Mouse (Mus musculus): ENCODE measurements around the gene Pigs. TPM values are rescaled to one million over a fixed set of nuclear protein-coding genes. Genes with fewer than 3 reads are reported as not detected.

The Pigs gene
- 83.9 and 85.7 TPM in 2 replicates for polyA plus RNA-seq (2015; fragmentation: Nextera tagmentation; extraction: Ambion mirVana)

DNA sequence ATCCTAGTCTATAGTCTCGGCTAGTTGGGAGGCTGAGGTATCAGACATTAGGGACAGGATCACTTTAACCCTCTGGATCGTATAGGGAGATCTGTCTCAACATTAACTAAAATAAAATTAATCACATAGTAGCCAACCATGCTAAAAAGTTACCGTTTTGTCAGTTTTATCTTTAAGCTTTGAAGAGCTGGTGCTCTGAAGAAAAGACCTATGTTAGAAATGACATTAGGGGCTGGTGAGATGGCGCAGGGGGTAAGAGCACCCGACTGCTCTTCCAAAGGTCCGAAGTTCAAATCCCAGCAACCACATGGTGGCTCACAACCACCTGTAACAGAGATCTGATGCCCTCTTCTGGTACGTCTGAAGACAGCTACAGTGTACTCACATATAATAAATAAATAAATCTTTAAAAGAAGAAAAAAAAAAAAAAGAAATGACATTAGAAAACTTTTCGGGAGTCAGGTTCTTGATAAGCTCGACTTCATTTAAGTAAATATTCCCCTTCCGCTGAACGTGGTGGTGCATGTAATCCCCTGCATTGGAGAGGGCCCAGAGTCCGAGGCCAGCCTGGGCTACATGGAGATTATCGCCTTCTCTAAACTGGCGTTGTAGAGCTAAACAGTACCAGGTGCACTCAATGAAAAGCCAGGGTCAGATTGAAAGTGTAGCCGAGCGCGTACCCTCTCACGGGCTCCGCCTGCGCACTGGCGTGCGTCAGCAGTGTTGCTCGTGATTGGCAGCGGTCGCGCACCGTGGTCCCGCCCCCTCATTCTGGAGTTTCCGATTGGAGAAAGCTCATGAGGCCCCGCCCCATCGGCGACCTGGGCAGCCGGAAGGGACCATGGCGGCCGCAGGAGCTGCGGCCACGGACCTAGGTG lies at the start of gene Pigs:
Gene Pigs, plus strand, starts transcription at position 782 of the 878 bp plus-strand sequence.
- H3K9me3 ChIP-seq, result no peaks in the 10 kb centered on the region
- peak; percentile 94 for ATAC-seq (ENCODE audit: insufficient number of reproducible peaks, low FRiP score, low TSS enrichment, low read depth)
- H3K27ac ChIP-seq, result peak within 1 kb of the TSS; percentile 75
- H3K36me3 ChIP-seq, result peaks cover 5% of the 10 kb centered on the region
- no peaks in the 10 kb centered on the region for H3K27me3 ChIP-seq
- H3K4me2 ChIP-seq, result peak within 1 kb of the TSS; percentile 78
- H3K9ac ChIP-seq, result peak within 1 kb of the TSS; percentile 77
- WGBS, result 13% methylated on average over 37 of the region's 37 CpGs
- peak within 1 kb of the TSS; percentile 89 for H3K4me3 ChIP-seq
- H3K4me1 ChIP-seq, result peaks cover 15% of the 10 kb centered on the region

DNA sequence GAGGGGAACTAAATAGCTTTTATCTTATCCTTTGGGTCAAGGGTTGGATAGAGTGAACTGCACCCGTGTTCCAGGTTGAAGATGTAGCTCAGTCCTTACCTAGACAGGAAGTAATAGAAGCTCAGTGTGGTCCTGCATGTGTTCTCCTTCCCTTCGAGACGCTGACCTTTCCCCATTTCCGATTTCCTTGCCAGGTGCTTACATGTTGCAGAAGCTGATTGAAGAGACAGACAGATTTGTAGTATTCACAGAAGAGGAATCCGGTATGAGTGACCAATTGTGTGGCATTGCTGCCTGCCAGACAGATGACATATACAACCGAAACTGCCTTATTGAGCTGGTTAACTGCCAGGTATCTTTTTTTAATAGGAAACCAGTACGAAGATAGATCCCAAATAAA lies 49.4 kb upstream of the Pigs start:
- Histone ChIP-seq H3K9ac (no peak overlapping the region), H3K27ac (no peak overlapping the region), H3K4me3 (no peak overlapping the region), H3K9me3 (no peaks in the 10 kb centered on the region), H3K27me3 (no peaks in the 10 kb centered on the region), H3K36me3 (peaks cover 95% of the 10 kb centered on the region), H3K4me1 (no peaks in the 10 kb centered on the region), H3K4me2 (no peak overlapping the region)
- no peak for ATAC-seq (ENCODE audit: insufficient number of reproducible peaks, low FRiP score, low TSS enrichment, low read depth)
- WGBS, result 88% methylated on average over 7 of the region's 7 CpGs

DNA sequence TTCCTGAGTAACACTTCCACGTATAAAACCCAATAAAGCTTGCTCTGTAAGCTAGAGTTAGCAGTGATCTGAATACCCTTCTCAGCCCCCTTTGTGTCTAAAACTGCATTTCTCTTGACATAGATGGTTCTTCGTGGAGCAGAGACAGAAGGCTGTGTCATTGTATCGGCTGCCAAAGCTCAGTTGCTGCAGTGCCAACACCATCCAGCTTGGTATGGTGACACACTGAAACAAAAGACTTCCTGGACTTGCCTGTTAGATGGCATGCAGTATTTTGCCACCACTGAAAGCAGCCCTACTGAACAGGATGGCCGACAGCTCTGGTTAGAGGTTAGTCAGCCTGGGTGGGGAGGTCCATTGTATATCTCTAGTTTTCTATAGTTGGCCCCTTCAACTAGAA lies 48.6 kb upstream of the Pigs start:
- Histone ChIP-seq H3K4me1 (no peaks in the 10 kb centered on the region), H3K36me3 (peaks cover 95% of the 10 kb centered on the region), H3K4me3 (no peak overlapping the region), H3K9me3 (no peaks in the 10 kb centered on the region), H3K27ac (no peak overlapping the region), H3K27me3 (no peaks in the 10 kb centered on the region), H3K4me2 (no peak overlapping the region), H3K9ac (no peak overlapping the region)
- 93% methylated on average over 4 of the region's 4 CpGs for WGBS
- no peak for ATAC-seq (ENCODE audit: insufficient number of reproducible peaks, low FRiP score, low TSS enrichment, low read depth)

DNA sequence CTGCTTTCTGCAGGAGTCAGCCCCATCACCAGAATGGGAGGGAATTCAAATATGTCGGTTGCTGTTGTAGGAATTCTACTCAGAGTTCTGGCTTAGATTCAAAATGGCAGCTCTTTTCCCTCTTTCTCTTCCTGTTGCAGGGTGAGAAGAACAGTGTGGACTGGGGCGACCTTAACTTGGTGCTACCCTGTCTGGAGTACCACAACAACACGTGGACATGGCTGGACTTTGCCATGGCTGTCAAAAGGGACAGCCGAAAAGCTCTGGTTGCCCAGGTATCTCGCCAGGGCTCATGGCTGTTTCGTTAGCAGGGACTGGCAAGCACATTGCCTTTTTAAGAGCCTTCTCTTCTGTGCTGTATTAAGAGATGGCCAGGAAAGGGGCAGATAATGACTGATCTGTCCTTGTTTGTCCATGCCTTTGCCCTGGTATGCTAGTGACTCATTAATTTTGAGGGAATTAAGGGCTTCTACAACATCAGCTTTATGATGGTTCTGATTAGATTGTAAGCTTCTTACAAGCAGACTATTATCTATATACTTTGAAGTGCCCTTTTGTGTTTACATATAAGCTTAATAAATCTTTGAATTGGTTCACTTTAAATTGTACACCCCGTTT lies 39.0 kb upstream of the Pigs start:
- Histone ChIP-seq H3K4me1 (no peaks in the 10 kb centered on the region), H3K9me3 (no peaks in the 10 kb centered on the region), H3K27ac (no peak overlapping the region), H3K36me3 (peaks cover 76% of the 10 kb centered on the region), H3K27me3 (no peaks in the 10 kb centered on the region), H3K4me2 (no peak overlapping the region), H3K4me3 (no peak overlapping the region), H3K9ac (no peak overlapping the region)
- 90% methylated on average over 7 of the region's 7 CpGs for WGBS
- ATAC-seq (ENCODE audit: insufficient number of reproducible peaks, low FRiP score, low TSS enrichment, low read depth), result no peak

DNA sequence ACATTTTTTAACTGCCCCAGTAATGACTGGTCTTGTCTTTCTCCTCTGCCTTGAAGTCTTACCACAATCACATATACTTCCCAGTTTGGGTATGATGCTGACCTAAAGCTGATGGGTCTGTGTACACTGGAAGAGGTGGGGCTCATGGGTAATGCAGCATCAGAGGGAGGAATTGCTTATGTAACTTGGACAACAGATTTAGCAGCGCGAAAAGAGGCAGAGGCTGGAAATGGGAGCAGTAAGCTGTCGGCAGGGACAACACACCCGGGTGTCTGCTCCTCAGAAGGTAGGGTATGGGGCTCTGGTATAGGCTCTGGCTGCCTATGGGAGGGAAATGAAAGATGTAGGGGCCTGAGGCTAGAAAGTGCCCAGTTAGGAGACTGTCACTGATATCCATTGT lies 37.6 kb upstream of the Pigs start, which contains the start of gene BC030499:
Gene BC030499, plus strand, starts transcription at position 188 of the 400 bp plus-strand sequence.
- H3K4me1 ChIP-seq, result no peaks in the 10 kb centered on the region
- H3K4me2 ChIP-seq, result no peak within 1 kb of the TSS
- no peak within 1 kb of the TSS for H3K27ac ChIP-seq
- H3K9ac ChIP-seq, result no peak within 1 kb of the TSS
- no peaks in the 10 kb centered on the region for H3K9me3 ChIP-seq
- no peaks in the 10 kb centered on the region for H3K27me3 ChIP-seq
- H3K4me3 ChIP-seq, result no peak within 1 kb of the TSS
- 93% methylated on average over 4 of the region's 4 CpGs for WGBS
- ATAC-seq (ENCODE audit: insufficient number of reproducible peaks, low FRiP score, low TSS enrichment, low read depth), result no peak
- H3K36me3 ChIP-seq, result peaks cover 62% of the 10 kb centered on the region

DNA sequence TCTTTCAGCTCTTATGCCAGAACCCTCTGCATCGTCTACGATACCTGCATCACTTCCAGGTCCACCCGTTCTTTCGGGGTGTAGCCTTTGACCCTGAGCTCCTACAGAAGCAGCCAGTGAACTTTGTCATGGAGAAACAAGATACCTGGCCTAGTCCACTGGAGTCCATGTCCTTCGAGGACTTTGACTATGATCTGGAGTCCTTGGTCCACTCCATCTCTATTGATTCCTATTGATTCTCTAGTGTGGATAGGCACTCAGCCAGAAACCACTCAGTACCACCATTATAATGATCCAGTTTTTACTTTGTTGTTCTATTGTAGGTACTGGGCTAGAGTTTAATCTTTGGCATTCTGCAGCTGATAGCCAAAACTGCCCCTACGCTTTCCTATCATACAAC lies 33.6 kb upstream of the Pigs start:
- WGBS, result 95% methylated on average over 6 of the region's 6 CpGs
- H3K27ac ChIP-seq, result no peak overlapping the region
- no peaks in the 10 kb centered on the region for H3K4me1 ChIP-seq
- H3K9ac ChIP-seq, result no peak overlapping the region
- ATAC-seq (ENCODE audit: insufficient number of reproducible peaks, low FRiP score, low TSS enrichment, low read depth), result no peak
- peaks cover 26% of the 10 kb centered on the region for H3K36me3 ChIP-seq
- no peaks in the 10 kb centered on the region for H3K27me3 ChIP-seq
- H3K9me3 ChIP-seq, result no peaks in the 10 kb centered on the region
- no peak overlapping the region for H3K4me2 ChIP-seq
- H3K4me3 ChIP-seq, result no peak overlapping the region

DNA sequence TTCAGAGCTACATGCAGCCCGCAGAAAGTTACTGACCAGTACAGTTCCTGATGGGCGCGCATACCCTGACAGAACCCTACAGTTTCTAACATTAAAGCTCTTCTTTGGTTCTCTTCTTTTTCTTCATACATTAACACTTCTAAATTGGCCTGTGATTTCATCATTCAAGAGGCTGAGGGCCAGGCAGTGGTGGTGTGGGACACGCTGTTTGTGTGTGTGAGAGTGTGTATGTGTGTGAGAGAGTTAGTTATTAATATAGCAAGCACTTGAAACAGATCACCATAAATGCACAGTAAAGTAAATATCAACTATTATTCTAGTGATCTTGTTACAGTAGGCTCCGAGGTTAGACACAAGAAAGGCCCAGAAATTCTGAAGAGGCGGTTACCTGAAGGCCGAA lies 27.3 kb upstream of the Pigs start:
- WGBS, result 59% methylated on average over 7 of the region's 7 CpGs
- peak overlapping the region; percentile 44 for H3K27ac ChIP-seq
- 0 out of 2 replicates have a peak overlapping the region, but pooled peaks have one; percentile 50 for H3K9ac ChIP-seq
- peaks cover 24% of the 10 kb centered on the region for H3K36me3 ChIP-seq
- no peak for ATAC-seq (ENCODE audit: insufficient number of reproducible peaks, low FRiP score, low TSS enrichment, low read depth)
- H3K4me2 ChIP-seq, result peak overlapping the region; percentile 89
- peak overlapping the region; percentile 70 for H3K4me3 ChIP-seq
- no peaks in the 10 kb centered on the region for H3K9me3 ChIP-seq
- H3K27me3 ChIP-seq, result no peaks in the 10 kb centered on the region
- peaks cover 10% of the 10 kb centered on the region for H3K4me1 ChIP-seq

DNA sequence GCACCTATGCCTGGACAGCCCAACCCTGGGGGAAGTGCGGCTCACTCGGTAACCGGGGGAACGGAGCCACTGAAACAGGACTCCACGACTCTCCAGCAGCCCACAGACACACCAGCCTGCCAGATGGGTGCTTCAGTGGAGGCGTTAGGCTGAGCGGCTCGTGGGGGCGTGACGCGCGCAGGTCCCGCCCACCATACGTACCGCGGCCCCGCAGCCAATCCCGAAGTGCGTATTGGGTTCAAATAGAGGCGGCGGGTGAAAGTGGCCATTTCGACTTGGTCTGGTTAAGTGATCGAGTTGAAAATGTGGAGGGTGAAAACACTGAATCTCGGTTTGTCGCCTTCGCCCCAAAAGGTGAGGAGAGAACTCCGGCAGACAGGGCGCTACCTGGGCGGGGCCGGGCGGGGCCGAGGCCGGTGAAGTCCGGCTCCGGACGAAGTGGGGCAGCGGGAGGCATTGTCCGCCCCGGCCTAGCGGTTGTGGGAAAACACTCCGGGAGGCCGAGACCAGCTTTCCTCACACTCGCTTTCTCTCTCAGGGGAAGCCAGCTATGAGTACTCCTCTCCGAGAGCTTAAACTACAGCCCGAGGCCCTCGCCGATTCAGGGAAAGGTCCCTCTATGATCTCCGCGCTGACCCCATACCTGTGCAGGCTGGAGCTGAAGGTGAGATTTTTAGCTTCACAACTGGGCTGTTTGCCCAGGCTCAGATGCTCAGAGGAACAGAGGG lies 26.7 kb upstream of the Pigs start, which contains the start of gene Spag5:
Gene Spag5, plus strand, starts transcription at position 173 of the 728 bp plus-strand sequence.
- H3K27me3 ChIP-seq, result no peaks in the 10 kb centered on the region
- H3K27ac ChIP-seq, result peak within 1 kb of the TSS; percentile 61
- ATAC-seq (ENCODE audit: insufficient number of reproducible peaks, low FRiP score, low TSS enrichment, low read depth), result peak; percentile 98
- WGBS, result under 1% methylated on average over 49 of the region's 49 CpGs
- H3K4me3 ChIP-seq, result peak within 1 kb of the TSS; percentile 70
- peak within 1 kb of the TSS; percentile 89 for H3K4me2 ChIP-seq
- H3K9ac ChIP-seq, result peak within 1 kb of the TSS; percentile 50
- H3K9me3 ChIP-seq, result no peaks in the 10 kb centered on the region
- H3K4me1 ChIP-seq, result peaks cover 10% of the 10 kb centered on the region
- peaks cover 24% of the 10 kb centered on the region for H3K36me3 ChIP-seq

DNA sequence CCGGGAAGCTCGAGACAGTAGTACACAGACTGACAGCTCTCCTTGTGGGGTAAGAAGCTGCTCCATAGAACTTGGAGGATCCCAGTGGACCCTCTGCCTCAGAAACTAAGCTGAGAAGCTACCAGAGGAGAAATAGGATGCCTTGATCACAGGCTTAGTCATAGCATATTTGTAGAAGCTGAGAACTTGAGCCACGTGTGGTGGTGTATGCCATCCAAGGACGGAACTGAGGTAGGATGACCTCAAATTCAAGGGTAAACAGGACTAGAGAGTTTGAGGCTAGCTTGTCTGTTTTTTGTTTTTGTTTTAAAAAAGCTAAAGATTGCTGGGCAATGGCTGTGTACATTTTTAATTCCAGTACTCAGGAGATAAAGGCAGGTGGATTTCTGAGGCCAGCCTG lies 22.9 kb upstream of the Pigs start:
- H3K9ac ChIP-seq, result no peak overlapping the region
- peaks cover 10% of the 10 kb centered on the region for H3K4me1 ChIP-seq
- no peaks in the 10 kb centered on the region for H3K9me3 ChIP-seq
- WGBS, result 87% methylated on average over 4 of the region's 4 CpGs
- H3K4me3 ChIP-seq, result no peak overlapping the region
- H3K36me3 ChIP-seq, result peaks cover 46% of the 10 kb centered on the region
- no peak for ATAC-seq (ENCODE audit: insufficient number of reproducible peaks, low FRiP score, low TSS enrichment, low read depth)
- H3K27ac ChIP-seq, result no peak overlapping the region
- no peaks in the 10 kb centered on the region for H3K27me3 ChIP-seq
- no peak overlapping the region for H3K4me2 ChIP-seq

DNA sequence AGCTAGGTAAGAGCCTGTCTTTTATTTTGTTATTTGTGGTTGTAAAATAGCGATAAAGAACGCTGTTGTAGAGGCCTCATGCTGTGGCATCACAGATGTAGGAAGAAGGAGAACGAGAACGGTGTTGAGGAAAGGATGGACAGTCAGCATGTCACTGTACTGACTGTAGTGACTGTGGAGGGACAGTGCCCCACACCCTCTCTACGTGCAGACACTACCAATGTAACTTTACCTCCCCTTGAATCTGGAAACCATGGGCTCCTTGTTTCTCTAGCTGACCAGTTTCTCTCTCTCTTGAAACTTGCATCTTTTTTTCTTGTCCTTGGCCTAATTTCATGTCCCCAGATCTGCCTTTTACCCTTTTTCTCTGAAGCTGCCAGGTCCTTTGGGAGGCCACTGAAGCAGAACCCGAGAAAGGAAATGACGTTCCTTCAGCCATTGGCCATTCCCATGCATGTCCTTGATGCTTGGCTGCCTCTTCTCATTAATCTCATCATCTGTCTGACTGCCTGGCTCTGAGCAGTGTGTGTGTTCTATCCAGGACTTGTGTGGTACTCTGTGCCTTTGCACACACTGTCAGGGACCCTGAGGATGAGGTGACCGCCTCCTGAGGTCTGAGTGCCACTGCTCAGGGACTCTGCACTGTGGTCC lies 17.2 kb upstream of the Pigs start:
- Histone ChIP-seq H3K36me3 (peaks cover 68% of the 10 kb centered on the region), H3K27me3 (no peaks in the 10 kb centered on the region), H3K27ac (no peak overlapping the region), H3K4me1 (no peaks in the 10 kb centered on the region), H3K9me3 (no peaks in the 10 kb centered on the region), H3K9ac (no peak overlapping the region), H3K4me3 (no peak overlapping the region), H3K4me2 (no peak overlapping the region)
- 88% methylated on average over 8 of the region's 8 CpGs for WGBS
- no peak for ATAC-seq (ENCODE audit: insufficient number of reproducible peaks, low FRiP score, low TSS enrichment, low read depth)

DNA sequence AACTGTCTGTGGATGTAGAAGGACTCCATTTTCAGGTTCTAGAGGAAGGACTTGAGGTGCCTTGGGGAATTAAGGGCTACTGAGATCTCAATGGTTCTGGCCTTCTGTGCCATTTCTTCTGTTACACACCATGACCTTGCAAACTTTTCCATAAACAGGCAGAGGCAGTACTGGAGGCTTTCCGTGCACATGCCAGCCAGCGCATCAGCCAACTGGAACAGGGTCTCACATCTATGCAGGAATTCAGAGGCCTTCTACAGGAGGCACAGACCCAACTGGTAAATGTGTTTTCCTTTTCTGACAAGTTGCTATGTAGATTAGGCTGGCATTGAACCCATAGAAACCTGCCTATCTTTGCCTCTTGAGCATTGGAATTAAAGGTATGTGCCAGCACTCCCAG lies 14.6 kb upstream of the Pigs start:
- no peaks in the 10 kb centered on the region for H3K27me3 ChIP-seq
- H3K36me3 ChIP-seq, result peaks cover 82% of the 10 kb centered on the region
- H3K4me2 ChIP-seq, result no peak overlapping the region
- no peaks in the 10 kb centered on the region for H3K9me3 ChIP-seq
- ATAC-seq (ENCODE audit: insufficient number of reproducible peaks, low FRiP score, low TSS enrichment, low read depth), result no peak
- H3K4me1 ChIP-seq, result no peaks in the 10 kb centered on the region
- 96% methylated on average over 2 of the region's 2 CpGs for WGBS
- no peak overlapping the region for H3K4me3 ChIP-seq
- H3K27ac ChIP-seq, result no peak overlapping the region
- H3K9ac ChIP-seq, result no peak overlapping the region

Measured in limb, embryonic 15.5 days (tissue).